Mouse (Mus musculus): ENCODE data around the gene Bpifb4.

Gene Bpifb4

DNA sequence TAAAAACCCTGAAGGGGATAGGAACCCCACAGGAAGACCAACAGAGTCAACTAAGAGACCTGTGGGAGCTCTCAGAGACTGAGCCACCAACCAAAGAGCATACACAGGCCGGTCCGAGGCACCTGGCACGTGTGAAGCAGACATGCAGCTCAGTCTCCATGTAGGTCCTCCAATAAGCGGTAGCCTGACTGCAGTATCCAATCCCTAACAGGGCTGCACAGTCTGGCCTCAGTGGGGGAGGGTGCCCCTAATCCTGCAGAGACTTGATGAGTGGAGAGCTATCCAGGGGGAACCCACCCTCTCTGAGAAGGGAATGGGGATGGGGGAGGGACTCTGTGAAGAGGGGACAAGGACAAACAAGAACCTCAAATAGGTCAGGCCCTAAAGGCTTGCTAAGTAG, 67.7 kb downstream of the Bpifb4 start:
- DNase-seq, result no peak

DNA sequence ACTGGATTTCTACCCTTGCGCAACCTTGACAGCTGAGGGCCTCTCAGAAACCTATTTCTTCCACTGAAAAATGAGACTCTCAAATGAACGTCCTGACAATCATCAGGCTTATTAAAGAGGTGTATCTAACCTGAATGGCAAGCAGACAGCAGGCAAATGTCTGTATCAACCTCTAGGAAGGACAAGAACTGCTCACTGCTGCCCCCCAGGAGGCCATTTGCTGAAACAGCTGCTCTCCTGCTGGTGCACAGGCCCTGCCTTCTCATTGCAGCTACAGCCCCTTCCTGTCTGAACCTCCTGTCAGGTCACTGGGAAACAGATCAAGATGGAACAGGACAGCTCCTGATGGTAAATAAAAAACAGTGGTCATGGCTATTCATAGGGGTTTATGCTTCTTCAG, 68.3 kb downstream of the Bpifb4 start:
- no peak for DNase-seq

DNA sequence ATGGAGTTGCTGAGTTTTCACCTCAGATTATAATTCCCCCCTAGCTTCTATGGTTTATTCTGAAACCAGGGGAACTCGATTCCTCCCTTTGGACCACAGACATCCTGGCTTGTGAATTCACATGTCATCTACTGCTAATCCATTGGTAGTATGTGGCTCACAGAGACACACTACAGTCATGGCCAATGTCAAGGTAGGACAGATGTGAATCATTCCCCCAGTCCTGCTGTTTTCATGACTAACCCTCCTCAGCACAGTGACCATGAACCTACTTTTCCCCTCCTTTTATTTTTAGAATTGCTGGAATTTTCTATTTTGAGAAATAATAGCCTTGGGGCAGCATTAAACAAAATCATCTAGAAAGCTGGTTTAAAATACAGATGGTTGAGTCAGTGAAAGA, 69.4 kb downstream of the Bpifb4 start:
- DNase-seq, result no peak

DNA sequence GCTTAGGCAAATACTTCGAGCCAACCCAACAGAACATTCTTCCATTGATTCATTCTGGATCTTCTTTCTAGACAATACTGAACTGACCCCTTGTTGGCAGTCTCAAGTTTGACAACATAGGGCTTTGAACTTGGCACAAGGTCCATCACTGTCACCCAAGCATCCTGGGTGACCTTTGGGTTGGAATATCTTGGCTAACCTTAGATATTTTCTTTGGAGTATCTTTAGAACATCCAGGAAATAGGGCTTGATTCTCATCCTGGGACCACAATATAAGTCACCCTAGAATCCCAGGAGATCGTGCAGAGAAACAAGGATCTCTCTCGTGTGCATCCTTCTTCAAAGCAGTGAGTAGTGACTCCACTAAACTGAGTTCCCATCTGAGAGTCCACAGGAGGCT, 70.0 kb downstream of the Bpifb4 start, which contains the start of gene Bpifa2:
Gene Bpifa2, plus strand, starts transcription at position 301 of the 400 bp plus-strand sequence.
- DNase-seq, result no peak

Measured in kidney, adult 11 months (tissue).